Mouse (Mus musculus): ENCODE measurements around the gene Mrpl40. TPM values are rescaled to one million over a fixed set of nuclear protein-coding genes. Genes with fewer than 3 reads are reported as not detected.

Gene Mrpl40
- polyA plus RNA-seq (2014; fragmentation: Illumina TruSeq; extraction: RNeasy Lipid Tissue Mini Kit (QIAGEN cat#74804); ENCODE audit: low read depth, low replicate concordance) = 78.5 TPM

DNA sequence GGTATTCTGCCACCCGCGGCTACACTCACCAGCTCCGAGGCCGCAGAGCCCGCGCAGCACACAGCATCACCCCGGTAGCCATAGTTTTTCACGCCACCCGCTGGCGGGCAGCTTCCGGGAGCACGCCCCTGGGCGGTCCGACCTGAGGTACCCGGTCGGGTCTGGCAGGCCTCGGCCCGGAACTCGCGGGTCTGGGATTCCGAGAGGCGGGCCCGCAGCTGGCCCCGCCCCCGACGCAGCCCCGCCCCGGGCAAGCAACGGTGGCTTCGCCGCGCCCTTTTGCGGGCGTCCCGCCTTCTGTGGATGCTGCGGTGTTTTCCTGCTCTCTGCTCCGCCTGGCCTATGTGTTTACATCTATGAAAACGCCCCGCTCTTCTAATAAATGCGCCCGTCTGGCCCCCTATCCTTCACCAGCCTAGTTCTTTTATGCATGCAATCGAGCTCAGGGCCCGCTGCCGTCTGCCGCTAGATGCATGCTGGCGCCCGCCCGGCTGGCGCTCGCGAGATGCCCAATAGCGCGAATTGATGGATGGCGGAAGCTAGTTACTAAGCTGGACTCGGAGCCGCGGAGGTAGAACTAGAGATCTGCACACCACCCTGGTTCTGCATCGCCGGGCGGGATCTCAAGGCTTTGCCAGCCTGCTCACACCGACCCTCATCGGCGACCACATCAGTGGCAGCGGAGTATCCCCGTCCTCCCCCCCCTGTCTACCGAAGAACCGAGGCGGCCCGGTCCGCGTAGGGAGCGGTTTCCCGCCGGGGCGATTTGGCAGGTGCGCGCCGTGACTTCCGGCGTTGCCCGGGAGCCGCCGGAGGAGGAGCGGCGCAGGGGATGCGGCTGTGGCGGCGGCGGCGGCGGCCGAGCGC, at the start of gene Mrpl40, which contains the start of gene Hira:
Gene Mrpl40 (minus strand): TSS at position 421 of the 867 bp plus-strand sequence.
Gene Hira (plus strand): TSS at position 596 of the 867 bp plus-strand sequence.

DNA sequence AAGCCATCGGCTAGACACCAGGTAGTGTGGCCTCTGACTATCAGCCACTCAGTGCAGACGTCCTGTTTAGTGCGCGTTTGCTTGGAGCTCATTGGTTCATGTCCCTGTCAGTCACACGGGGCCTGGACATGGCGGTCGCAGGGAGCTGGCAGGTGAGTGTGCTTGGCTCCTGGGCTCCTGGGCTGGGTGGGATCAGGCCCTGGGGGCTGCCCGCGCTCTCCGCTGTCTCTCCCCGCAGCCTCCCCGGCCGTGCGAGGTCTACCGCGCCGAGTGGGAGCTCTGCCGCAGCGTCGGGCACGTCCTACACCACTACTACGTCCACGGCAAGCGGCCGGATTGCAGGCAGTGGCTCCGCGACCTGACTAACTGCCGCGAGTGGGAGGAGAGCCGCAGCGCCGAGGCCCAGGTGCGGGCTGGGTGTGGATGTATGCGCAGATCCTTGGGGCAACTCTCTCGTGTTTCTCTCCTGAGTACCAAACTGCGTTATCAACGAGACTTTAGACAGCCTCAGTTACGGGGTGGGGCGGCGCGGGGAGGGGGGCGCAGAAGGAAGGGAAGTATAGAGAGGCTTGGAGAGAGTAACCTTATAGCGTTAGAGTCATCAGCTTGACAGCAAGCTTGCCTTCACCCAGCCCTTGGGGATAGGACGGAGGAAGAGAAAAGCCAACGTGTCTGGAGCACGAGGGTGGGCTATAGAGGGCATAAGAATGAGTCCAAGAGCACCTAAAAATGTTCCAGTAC, 40.0 kb downstream of the Mrpl40 start, which contains the start of the genes 2510002D24Rik and Gm28539:
Gene 2510002D24Rik (plus strand): TSS at position 111 of the 741 bp plus-strand sequence.
Gene Gm28539 (plus strand): TSS at position 117 of the 741 bp plus-strand sequence.

Other genes with a start within 250 kb of the Mrpl40 start
- gene Sept5, start 246.9 kb downstream of the Mrpl40 start, polyA plus RNA-seq (2014; fragmentation: Illumina TruSeq; extraction: RNeasy Lipid Tissue Mini Kit (QIAGEN cat#74804); ENCODE audit: low read depth, low replicate concordance) = not detected
- not detected for gene Cldn5, start 100.0 kb downstream of the Mrpl40 start, polyA plus RNA-seq (2014; fragmentation: Illumina TruSeq; extraction: RNeasy Lipid Tissue Mini Kit (QIAGEN cat#74804); ENCODE audit: low read depth, low replicate concordance)
- 60.8 TPM for gene Ufd1, start 65.1 kb downstream of the Mrpl40 start, polyA plus RNA-seq (2014; fragmentation: Illumina TruSeq; extraction: RNeasy Lipid Tissue Mini Kit (QIAGEN cat#74804); ENCODE audit: low read depth, low replicate concordance)
- 1.1 TPM for gene Cdc45, start 64.9 kb downstream of the Mrpl40 start, polyA plus RNA-seq (2014; fragmentation: Illumina TruSeq; extraction: RNeasy Lipid Tissue Mini Kit (QIAGEN cat#74804); ENCODE audit: low read depth, low replicate concordance)
- gene 2510002D24Rik, start 40.3 kb downstream of the Mrpl40 start, polyA plus RNA-seq (2014; fragmentation: Illumina TruSeq; extraction: RNeasy Lipid Tissue Mini Kit (QIAGEN cat#74804); ENCODE audit: low read depth, low replicate concordance) = 7.0 TPM
- gene Gm28539, start 40.3 kb downstream of the Mrpl40 start, polyA plus RNA-seq (2014; fragmentation: Illumina TruSeq; extraction: RNeasy Lipid Tissue Mini Kit (QIAGEN cat#74804); ENCODE audit: low read depth, low replicate concordance) = not detected
- 15.0 TPM for gene Hira, start 175 bp upstream of the Mrpl40 start, polyA plus RNA-seq (2014; fragmentation: Illumina TruSeq; extraction: RNeasy Lipid Tissue Mini Kit (QIAGEN cat#74804); ENCODE audit: low read depth, low replicate concordance)

All from kidney, adult 10 weeks (tissue).